Mouse (Mus musculus) activated CD4-positive, CD25-positive, alpha-beta regulatory T cell, adult 4 months (primary cell): Measurements from ENCODE around the gene Umodl1. TPM values are rescaled to one million over a fixed set of nuclear protein-coding genes. Genes with fewer than 3 reads are reported as not detected.

ENCODE experiments used
- ATAC-seq: one replicate; pipeline ENCODE4 v1.8.0; 2017
- polyA plus RNA-seq, 2 experiments: library from polyadenylated mRNA; unstranded; fragments of 100-300 nt; shearing (Covaris generic); gene quantifications; one replicate each; pipeline ENCODE4 v1.2.1; 2017

Gene Umodl1
- not detected for polyA plus RNA-seq

DNA sequence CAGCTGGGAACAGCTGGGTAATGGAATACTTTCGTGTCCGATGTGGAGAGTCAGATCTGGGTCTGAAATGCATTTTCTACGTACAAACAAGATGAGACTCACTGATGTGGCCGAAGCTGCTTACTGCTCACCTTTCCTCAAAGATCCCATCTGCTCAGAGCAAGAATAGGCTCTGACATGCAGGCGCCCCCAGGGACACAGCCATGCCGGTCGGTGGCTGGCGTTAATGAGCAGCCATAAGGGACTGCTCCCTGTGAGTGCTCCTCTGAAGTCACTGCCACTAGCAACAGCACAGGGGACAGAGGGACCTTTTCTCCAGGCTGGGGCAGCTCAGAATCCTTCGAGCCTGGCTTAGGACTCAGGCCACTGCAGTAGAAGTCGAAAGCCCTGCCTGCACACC, at the start of gene Umodl1:
Gene Umodl1, plus strand, starts transcription at position 301 of the 400 bp plus-strand sequence.
- ATAC-seq, result no peak

DNA sequence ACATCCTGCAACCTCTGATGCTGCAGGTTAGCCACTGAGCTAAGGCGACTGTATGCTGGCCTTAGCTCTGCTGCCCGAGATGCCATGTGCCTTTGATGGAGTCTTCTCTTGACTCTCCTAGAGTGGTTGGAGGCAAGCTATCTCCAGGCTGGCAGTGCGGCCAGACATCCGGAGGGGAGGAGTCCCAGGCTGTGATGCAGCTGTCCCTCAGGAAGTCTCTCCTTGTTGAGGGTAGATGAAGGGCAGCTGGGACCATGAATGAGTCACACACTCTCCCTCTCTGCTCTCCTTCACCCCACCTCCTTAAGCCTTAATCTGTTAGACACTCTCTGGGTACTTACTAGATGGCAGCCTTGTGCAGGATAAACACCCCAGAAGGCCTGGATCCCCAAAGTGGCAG, 46.9 kb upstream of the Umodl1 start:
- ATAC-seq, result no peak

GRCm38 (mm10) chr17:30910866-30911731, 43.3 kb upstream of the Umodl1 start:
- no peak for ATAC-seq

DNA sequence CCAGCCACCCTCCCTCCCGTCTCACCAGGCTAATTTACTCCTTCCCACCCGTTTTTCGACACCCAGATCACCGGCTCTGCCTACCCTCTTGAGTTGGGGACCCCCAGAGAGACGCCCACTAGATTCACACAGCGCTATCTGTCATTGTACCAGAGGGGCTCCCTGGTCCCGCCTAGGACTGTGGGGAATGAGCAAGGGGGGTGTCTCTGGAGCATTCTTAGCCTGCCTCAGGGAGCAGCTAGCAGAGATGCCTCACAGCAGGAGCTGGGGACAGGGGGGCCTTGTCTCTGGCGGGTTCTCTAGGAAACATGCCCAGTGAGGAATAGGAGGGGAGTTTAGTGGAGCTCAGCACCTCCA, 42.7 kb upstream of the Umodl1 start:
- ATAC-seq, result no peak

DNA sequence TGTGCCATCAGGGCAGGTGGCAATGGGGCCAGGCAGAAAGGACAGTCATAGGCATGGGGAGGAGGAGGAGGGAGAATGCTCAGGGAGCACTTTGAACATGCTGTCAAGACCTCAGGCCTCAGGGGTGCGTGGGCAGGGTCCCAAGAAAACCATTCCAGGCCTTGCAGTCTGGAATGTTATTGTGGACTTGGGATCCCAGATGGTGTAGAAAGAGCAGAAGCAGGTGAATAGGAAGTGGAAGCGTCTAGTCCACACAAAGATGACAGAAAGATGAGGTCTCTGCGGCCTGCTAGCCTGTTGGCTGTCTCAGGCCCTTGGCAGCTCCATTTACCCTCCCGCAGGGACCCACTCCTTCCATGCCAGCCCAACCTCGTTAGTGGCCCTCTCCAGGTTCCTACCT, 41.9 kb upstream of the Umodl1 start:
- ATAC-seq, result no peak

- no peak for ATAC-seq
These were observed 40.2 kb upstream of the Umodl1 start for GRCm38 (mm10) chr17:30914264-30914663.

DNA sequence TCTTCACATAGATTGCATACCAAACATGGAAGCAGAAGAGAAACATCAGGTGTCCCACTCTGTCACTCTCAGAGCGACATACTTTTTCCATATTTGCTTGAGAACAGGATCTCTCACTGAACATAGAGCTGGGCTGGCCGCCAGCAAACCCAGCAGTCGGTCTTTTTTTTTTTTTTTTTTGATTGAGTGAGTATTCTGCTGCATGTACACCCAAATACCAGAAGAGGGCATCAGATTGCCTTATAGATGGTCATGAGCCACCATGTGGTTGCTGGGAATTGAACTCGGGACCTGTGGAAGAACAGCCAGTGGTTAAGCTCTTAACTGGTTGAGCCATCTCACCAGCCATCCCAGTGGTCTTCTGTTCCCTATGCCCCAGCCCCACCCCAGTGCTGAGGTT, 30.9 kb upstream of the Umodl1 start:
- no peak for ATAC-seq

GRCm38 (mm10) chr17:30930827-30931226, 23.6 kb upstream of the Umodl1 start:
- ATAC-seq, result no peak

GRCm38 (mm10) chr17:30932836-30933235, 21.6 kb upstream of the Umodl1 start:
- ATAC-seq, result no peak

GRCm38 (mm10) chr17:30935301-30935700, 19.1 kb upstream of the Umodl1 start:
- ATAC-seq, result no peak

DNA sequence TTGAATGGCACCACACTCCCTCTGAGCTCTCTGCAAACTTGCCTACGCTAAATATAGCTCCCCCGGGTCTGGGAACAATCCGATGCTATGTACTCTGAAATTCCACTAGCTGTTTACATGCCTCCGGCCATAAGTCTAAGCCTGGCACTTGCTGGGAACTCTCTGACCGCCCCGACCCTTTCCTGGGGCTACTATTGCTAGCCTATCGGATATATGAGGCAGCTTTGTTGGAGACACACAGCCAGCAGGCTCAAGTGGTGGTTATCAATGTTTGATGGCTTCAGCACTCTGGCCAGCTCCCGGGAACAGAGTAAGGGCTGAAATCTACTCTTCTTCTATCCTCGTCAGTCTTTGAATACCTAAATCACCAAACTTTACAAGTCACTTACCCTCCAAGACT, 15.9 kb upstream of the Umodl1 start:
- ATAC-seq, result no peak

DNA sequence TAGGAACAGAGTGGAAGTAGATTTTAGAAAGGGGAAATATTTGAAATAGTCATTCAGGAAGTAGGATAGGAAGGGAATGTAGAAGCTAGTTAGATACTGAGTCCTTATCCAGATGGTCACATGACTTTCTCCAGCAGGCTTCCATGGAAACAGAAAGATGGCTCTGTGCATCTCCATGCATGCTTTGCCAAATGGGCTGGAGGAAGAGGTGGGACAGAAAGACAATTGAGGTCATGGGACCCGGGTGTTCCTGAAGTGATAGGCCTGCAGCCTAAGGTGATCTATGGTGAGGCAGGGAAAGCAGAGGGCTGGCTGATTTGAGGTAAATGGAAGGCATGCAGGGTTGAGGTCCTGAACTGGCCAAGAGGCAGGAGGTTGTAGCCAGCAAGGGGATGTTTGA, 6.1 kb upstream of the Umodl1 start:
- no peak for ATAC-seq

DNA sequence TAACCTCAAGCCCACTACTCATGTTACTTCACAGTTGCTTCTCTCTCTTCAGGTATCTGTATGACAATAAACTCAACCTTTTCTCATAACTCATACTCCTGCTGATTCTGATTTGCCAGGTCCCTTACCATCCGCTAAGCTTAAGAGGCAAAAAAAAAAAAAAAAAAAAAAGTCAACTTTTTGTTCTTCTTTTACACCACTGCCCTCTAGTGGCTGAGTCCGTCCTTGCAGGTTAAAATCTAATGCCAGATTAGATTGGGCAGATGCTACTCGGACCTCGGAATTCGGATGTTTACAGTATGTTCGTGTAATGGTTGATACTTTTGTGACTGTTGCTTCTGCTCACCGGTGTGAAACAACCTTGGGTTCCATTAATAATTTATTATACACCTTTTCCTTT, 3.7 kb upstream of the Umodl1 start:
- ATAC-seq, result no peak

- ATAC-seq, result no peak
These were observed 2.8 kb upstream of the Umodl1 start for GRCm38 (mm10) chr17:30951600-30951999.

DNA sequence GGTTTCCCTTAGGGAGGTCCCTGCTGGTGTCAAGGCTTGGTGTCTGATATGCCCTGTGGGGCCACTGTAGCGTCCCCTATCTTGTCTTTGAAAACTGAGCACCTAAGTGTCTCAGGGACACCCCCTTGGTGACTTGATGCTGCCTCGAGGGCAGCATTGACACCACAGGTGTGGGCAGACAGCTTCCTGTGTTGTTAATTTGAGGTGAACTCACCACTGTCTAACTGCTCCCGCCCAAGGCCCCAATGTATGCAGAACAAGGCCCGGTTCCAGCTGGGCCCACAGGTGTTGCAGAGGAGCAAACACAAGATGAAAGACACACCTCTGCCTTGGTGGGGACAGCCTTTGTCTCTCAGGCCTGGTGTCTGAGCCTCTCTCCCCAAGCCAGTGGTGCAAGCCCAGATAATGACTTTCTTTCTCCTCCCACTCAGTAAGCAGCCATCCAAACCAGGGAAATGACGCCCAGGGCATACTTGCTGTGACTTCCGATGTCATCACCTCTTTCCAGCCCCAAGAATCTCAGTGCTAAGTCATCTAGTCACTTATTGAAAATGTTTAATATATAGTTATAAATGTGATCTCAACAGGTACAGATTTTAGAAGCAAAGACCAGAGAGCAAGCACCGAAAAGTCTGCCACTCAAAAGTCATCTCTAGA, 7.6 kb downstream of the Umodl1 start:
- peak; percentile 87 for ATAC-seq

DNA sequence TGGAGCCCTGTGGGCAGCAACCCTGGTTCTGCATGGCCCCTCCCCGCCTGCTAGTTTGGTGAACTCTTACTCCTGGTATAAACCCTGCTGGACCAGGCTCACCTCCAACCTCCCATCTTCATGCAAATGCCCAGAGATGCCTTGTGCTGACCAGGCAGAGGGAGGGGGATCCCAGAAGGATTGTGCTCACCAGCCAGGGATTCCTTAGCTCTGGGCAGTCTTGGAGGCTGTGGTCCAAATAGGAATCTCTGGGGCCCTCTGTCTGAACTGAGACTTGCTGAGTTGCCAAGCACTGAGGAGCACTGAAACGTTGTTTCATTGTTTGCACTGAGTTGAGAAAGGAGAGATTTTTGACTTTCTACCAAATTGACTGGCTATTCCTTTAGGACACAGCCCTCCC, 8.4 kb downstream of the Umodl1 start:
- no peak for ATAC-seq

DNA sequence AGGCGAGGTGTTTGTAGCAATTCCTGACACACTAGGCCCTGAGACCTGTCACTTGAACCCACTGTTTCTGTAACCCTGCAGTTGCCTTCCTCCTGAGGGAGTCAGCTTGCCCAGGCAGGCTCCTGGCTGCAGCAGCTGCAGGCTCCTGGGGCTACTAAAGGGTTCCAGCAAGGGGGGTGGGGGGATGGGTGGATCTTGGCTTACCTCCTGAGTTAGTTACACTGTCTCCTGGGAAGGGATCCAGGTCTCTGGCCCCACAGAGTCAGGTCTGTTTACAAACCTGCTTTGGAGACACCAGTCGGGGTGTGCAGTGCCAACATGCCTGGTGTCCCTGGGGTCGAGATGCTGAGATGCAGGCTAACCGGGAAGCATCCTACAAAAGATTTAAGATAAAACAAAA, 15.5 kb downstream of the Umodl1 start:
- no peak for ATAC-seq

DNA sequence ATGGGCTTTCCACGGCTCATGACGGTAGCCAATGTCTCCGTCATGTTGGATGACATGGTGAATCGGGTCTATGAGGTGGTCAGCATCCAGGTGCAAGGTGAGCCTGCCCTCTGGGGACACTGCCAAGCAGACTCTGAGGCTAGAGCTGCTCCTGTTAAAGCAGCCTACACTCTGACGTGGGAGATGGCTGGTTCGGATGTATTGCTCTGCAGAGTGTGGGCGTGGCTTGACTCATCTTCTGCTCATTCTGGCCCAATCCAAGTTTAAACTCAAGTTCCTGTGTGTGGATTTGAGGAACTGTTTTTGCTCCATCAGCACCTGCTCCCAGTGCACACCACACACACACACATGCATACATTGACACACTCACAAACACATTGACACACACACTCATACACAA, 17.4 kb downstream of the Umodl1 start:
- ATAC-seq, result no peak

DNA sequence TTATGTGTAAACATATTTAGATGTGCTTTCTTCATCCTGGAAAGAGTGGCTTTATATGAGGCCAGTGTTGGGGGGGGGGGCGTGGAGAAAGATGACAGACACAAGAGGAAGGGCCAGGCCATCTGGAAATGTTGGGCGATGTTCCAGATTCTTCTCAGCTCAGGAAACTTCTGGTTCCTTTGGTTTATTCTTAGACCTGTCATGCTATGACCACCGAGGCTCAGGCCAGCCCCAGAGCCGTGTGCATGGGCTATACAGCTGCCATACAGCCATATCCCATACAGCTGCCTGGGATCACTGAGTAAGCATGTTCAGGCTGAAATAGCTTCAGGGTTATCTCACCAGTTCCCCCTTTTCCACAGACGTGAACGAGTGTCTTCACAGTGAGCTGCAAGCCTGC, 18.9 kb downstream of the Umodl1 start:
- ATAC-seq, result no peak

DNA sequence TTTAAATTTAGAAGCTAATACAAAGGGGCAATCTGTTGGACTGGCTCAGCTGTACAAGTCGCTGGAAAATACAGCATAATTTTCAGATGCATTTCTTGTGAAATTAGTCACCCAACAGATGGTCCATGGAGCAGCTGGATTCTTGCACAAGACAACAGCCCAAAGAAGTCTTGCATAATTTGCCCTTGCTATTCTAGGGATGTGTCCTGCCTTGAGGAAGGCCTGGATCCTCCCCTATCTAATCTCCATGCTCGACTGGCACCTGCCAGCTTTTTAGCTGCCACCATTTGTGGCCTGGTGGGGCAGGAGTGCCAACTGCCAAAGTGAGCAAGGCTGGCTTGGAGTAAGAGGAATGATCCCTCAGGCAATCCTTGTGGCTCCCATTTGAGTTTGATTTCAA, 22.9 kb downstream of the Umodl1 start:
- ATAC-seq, result no peak

DNA sequence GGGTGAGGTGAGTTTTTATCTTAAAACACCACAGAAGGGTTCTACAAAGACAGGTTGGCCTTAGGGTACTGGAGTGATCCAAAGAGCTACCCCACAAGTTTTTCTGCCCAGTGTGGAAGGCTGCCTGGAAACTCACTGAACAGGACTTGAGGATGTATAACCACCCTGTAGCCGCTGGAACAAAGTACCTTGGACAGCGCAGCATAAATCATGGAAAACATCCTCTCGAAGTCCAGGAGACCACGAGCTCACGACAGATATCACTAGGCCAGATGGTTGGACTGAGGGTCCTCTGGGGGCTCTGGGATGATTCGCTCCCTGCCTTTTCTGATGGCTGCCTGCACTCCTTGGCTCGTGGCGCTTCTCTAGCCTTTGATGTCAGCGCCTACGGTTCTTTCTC, 24.1 kb downstream of the Umodl1 start:
- no peak for ATAC-seq

GRCm38 (mm10) chr17:30983521-30983920, 29.1 kb downstream of the Umodl1 start:
- ATAC-seq, result no peak

DNA sequence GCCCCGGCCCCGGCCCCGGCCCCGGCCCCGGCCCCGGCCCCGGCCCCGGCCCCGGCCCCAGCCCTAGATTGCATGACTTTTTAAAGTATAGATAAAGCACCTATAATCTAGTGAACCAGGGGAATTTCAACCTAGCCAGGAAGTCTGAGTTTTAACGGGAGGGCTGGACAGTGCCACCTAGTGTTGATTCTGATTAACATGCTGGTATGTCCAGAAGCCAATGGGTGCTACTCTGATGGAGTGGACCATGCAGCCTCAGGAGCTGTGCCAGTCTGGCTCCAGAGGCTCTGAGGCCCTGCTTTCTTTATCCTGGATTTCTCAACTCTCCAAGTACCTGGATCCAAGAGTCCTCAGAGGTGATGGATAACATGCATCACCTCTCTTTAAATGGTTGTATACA, 35.8 kb downstream of the Umodl1 start:
- peak; percentile 32 for ATAC-seq

DNA sequence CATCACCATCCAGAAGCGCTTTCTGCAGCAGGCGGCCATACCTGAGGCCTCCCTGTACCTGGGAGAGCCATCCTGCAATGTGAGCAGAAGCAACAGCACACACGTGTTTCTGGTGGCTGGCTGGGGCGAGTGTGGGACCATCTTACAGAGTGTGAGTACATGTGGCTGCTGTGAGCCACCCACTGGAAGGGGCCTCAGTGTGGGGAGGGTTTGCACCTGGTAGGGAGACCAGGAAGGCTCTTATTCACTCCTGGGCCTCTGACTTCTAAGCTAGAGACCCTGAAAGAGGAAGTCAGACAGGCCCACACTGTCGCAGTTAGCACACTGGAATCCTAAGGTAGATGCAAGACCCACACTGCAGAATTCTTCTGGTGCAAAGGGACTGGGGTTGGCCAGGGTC, 41.9 kb downstream of the Umodl1 start:
- no peak for ATAC-seq
